8 mouse cellular contexts compared by ENCODE assay signal in the genomic region with DNA sequence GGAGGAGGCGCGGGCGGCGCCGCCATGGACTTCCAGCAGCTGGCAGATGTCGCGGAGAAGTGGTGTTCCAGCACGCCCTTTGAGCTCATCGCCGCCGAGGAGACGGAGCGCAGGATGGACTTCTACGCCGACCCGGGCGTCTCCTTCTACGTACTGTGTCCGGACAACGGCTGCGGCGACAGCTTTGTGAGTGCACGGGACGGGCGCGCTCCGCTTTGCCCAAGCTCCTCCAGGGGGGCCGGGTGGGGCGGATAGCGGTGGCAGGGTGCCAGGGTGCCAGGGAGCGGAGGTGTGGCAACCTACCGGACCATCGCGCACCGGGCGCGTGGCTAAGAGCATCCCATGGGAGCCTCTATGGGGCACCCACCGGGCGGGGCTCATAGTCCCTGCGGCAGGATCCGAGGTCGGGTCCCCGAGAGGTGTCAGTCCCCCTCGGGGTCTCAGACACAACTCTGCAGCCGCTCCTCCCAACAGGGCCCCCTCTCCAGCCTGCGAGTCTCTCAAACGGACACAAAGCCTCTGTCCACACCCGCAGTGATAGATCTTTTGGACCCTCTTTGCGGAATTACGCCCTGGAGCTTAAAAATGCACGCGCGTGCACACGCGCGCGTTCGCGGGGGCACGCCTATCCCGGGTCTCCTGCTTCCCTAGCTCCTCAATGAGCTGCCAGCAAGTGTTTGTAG. TPM values are rescaled to one million over a fixed set of nuclear protein-coding genes. Genes with fewer than 3 reads are reported as not detected.
DNase-seq lines count a peak whose midpoint lies in the region; ATAC-seq lines count a peak whose summit lies in the region.

No protein-coding gene starts in this region.

- peaks cover 20% of the 10 kb centered on the region for H3K27me3 ChIP-seq in heart, embryonic 14.5 days (ENCODE audit: control insufficient read depth, insufficient read depth, low read length)
- no peaks in the 10 kb centered on the region for H3K27me3 ChIP-seq in hindbrain, embryonic 14.5 days (ENCODE audit: control insufficient read depth, insufficient read depth, low read length)
- peaks cover 26% of the 10 kb centered on the region; the same call in 1 of the 2 replicates for H3K27me3 ChIP-seq in midbrain, embryonic 12.5 days

- no peaks in the 10 kb centered on the region for H3K36me3 ChIP-seq in heart, embryonic 14.5 days (ENCODE audit: control insufficient read depth, insufficient read depth, low read length)
- no peaks in the 10 kb centered on the region; the same call in 1 of the 2 replicates for H3K36me3 ChIP-seq in hindbrain, embryonic 14.5 days (replicated peaks; ENCODE audit: control insufficient read depth, insufficient read depth)
- H3K36me3 ChIP-seq in midbrain, embryonic 12.5 days, result no peaks in the 10 kb centered on the region

- H3K9me3 ChIP-seq in heart, embryonic 14.5 days (ENCODE audit: control insufficient read depth, low read length), result no peaks in the 10 kb centered on the region
- no peaks in the 10 kb centered on the region for H3K9me3 ChIP-seq in hindbrain, embryonic 14.5 days (ENCODE audit: control insufficient read depth, low read length)
- H3K9me3 ChIP-seq in midbrain, embryonic 12.5 days, result no peaks in the 10 kb centered on the region

- H3K27ac ChIP-seq in heart, embryonic 14.5 days (replicated peaks in 1 of 2; ENCODE audit: control insufficient read depth in 1 of 2, insufficient read depth in 1 of 2, low read depth in 2 of 2, low read length in 2 of 2), result 0 out of 4 replicates have a peak overlapping the region, but pooled peaks of 1 of the 2 experiments have one; percentile 47
- peak overlapping the region; percentile 14; the same call in 1 of the 2 replicates for H3K27ac ChIP-seq in brown adipose tissue, adult 24 weeks (replicated peaks; ENCODE audit: low read depth, low read length)
- peak overlapping the region; percentile 76 for H3K27ac ChIP-seq in hindbrain, embryonic 14.5 days
- H3K27ac ChIP-seq in midbrain, embryonic 12.5 days (replicated peaks), result peak overlapping the region; percentile 80

- H3K4me1 ChIP-seq in heart, embryonic 14.5 days (ENCODE audit: control insufficient read depth in 2 of 2, insufficient read depth in 2 of 2, low read length in 2 of 2), result peaks cover 11 to 18% of the 10 kb centered on the region in 2 experiments
- no peaks in the 10 kb centered on the region; the same call in 1 of the 2 replicates for H3K4me1 ChIP-seq in brown adipose tissue, adult 24 weeks (ENCODE audit: control insufficient read depth, insufficient read depth, insufficient read length, low read length)
- H3K4me1 ChIP-seq in hindbrain, embryonic 14.5 days (replicated peaks; ENCODE audit: control insufficient read depth, insufficient read depth, low read length), result peaks cover 11% of the 10 kb centered on the region
- peaks cover 12% of the 10 kb centered on the region for H3K4me1 ChIP-seq in midbrain, embryonic 12.5 days

- peak; percentile 73 for ATAC-seq in heart, embryonic 14.5 days (ENCODE audit: insufficient number of reproducible peaks, insufficient read depth, low FRiP score, low read depth)
- peak; percentile 6 for ATAC-seq in CD4-positive, CD25-positive, alpha-beta regulatory T cell, adult 4 months
- ATAC-seq in hindbrain, embryonic 14.5 days (ENCODE audit: low FRiP score), result peak; percentile 81
- ATAC-seq in midbrain, embryonic 12.5 days (ENCODE audit: low FRiP score, low read depth), result 0 out of 2 replicates have a peak, but pooled peaks have one; percentile 10

- peak overlapping the region; percentile 74 for H3K9ac ChIP-seq in heart, embryonic 14.5 days (ENCODE audit: low read length)
- H3K9ac ChIP-seq in hindbrain, embryonic 14.5 days, result peak overlapping the region; percentile 75
- H3K9ac ChIP-seq in midbrain, embryonic 12.5 days (replicated peaks), result peak overlapping the region; percentile 76

- H3K4me2 ChIP-seq in heart, embryonic 14.5 days (ENCODE audit: low read length), result peak overlapping the region; percentile 98
- H3K4me2 ChIP-seq in hindbrain, embryonic 14.5 days (replicated peaks), result peak overlapping the region; percentile 73
- H3K4me2 ChIP-seq in midbrain, embryonic 12.5 days (replicated peaks), result peak overlapping the region; percentile 81

- no peak for DNase-seq in heart, adult 11 months
- DNase-seq in hindbrain, embryonic 14.5 days (ENCODE audit: low spot score), result peak; percentile 57
- DNase-seq in layer of hippocampus, adult 9-10 months (ENCODE audit: low spot score), result no peak
- DNase-seq in cerebellum, postnatal 4 days (ENCODE audit: low spot score in 2 of 2), result no peak

- under 1% methylated on average over 61 of the region's 61 CpGs for WGBS in heart, embryonic 14.5 days
- WGBS in hindbrain, embryonic 14.5 days, result under 1% methylated on average over 61 of the region's 61 CpGs
- under 1% methylated on average over 61 of the region's 61 CpGs for WGBS in midbrain, embryonic 12.5 days

- H3K4me3 ChIP-seq in heart, embryonic 14.5 days (ENCODE audit: control insufficient read depth in 1 of 2, insufficient read depth in 1 of 2, low read depth in 1 of 2, low read length in 2 of 2), result peak overlapping the region; percentile 79 to 86
- H3K4me3 ChIP-seq in brown adipose tissue, adult 24 weeks (ENCODE audit: insufficient read depth, low read depth, low read length), result peak overlapping the region; percentile 75
- H3K4me3 ChIP-seq in hindbrain, embryonic 14.5 days (replicated peaks; ENCODE audit: low read length), result peak overlapping the region; percentile 66
- peak overlapping the region; percentile 77 for H3K4me3 ChIP-seq in midbrain, embryonic 12.5 days

RNA-seq across cellular contexts. Expression of gene Mturn, which starts 0.5 kb away (rescaled TPM):
- 6.5 and 8.6 TPM in 2 replicates for polyA plus RNA-seq in heart, embryonic 14.5 days (2014; fragmentation: Nextera tagmentation; extraction: Ambion mirVana)
- polyA plus RNA-seq in CD4-positive, CD25-positive, alpha-beta regulatory T cell, adult 4 months (2017; shearing (Covaris generic)), result 10 to 100 TPM; 22.2 to 26.3 TPM
- 34.7 and 43.3 TPM in 2 replicates for polyA plus RNA-seq in brown adipose tissue, adult 24 weeks (2012; ENCODE audit: insufficient read depth, insufficient read length, missing spikeins)
- 101 and 123 TPM in 2 replicates for polyA plus RNA-seq in hindbrain, embryonic 14.5 days (2014; fragmentation: Nextera tagmentation; extraction: Ambion mirVana)
- 60.3 and 60.4 TPM in 2 replicates for polyA plus RNA-seq in midbrain, embryonic 12.5 days (2016; fragmentation: Nextera tagmentation; extraction: Ambion mirVana)

Comparison
In these comparisons a context has a peak if more than half of its experiments do, and no peak if none do; other contexts are left out.
1. ATAC-seq: peak in every context shown above with its lines; median percentile 81 in hindbrain, embryonic 14.5 days; 73 in heart, embryonic 14.5 days; 10 in midbrain, embryonic 12.5 days; 6 in CD4-positive, CD25-positive, alpha-beta regulatory T cell, adult 4 months.